Mouse (Mus musculus) C2C12 (cell line): ENCODE measurements around the gene Nexn. TPM values are rescaled to one million over a fixed set of nuclear protein-coding genes. Genes with fewer than 3 reads are reported as not detected.

ENCODE experiments used
- H3K27me3 ChIP-seq: one replicate; pipeline ENCODE4 v1.6.1; 2011; ENCODE audit not compliant: control insufficient read depth, insufficient read depth, insufficient read length
- H3K36me3 ChIP-seq: one replicate; pipeline ENCODE4 v1.6.1; 2011; ENCODE audit not compliant: control insufficient read depth, insufficient read depth
- H3K4me3 ChIP-seq: one replicate; pipeline ENCODE4 v1.5.1; 2011; ENCODE audit warnings: mild to moderate bottlenecking, control low read depth; ENCODE audit not compliant: poor library complexity, insufficient read depth, severe bottlenecking
- H3K79me2 ChIP-seq: one replicate; pipeline ENCODE4 v1.6.1; 2011; ENCODE audit not compliant: control insufficient read depth, insufficient read depth
- H3K79me3 ChIP-seq: one replicate; pipeline ENCODE4 v1.6.1; 2011; ENCODE audit warnings: low read depth, control low read depth
- H3ac ChIP-seq: one replicate; pipeline ENCODE3; 2011; ENCODE audit warnings: low read depth; ENCODE audit not compliant: control insufficient read depth, insufficient read length
- CEBPB ChIP-seq: IDR thresholded peaks from one replicate; pipeline ENCODE4 v1.6.1; 2011; ENCODE audit warnings: low read depth, mild to moderate bottlenecking, control low read depth, moderate library complexity
- CTCF ChIP-seq: IDR thresholded peaks from one replicate; pipeline ENCODE4 v1.5.1; 2011; ENCODE audit not compliant: control insufficient read depth, insufficient read depth, insufficient read length
- FOSL1 ChIP-seq: IDR thresholded peaks from one replicate; pipeline ENCODE4 v1.8.0; 2011; ENCODE audit warnings: mild to moderate bottlenecking, low read length; ENCODE audit not compliant: poor library complexity, insufficient read depth, severe bottlenecking
- MAX ChIP-seq: IDR thresholded peaks from one replicate; pipeline ENCODE4 v1.6.1; 2011; ENCODE audit warnings: mild to moderate bottlenecking, control low read depth
- MYOD1 ChIP-seq: IDR thresholded peaks from one replicate; pipeline ENCODE4 v1.6.1; 2011; ENCODE audit warnings: low read depth; ENCODE audit not compliant: control insufficient read depth, insufficient read length
- MYOG ChIP-seq: IDR thresholded peaks from one replicate; pipeline ENCODE4 v1.6.1; 2011; ENCODE audit not compliant: control insufficient read depth, insufficient read length; ENCODE audit errors: extremely low read depth
- USF1 ChIP-seq: IDR thresholded peaks from one replicate; pipeline ENCODE4 v1.6.1; 2011; ENCODE audit warnings: low read depth, mild to moderate bottlenecking, control low read depth, moderate library complexity
- polyA plus RNA-seq: library from polyadenylated mRNA; unstranded; fragments of >200 nt; fragmentation: generic; extraction: Trizol; gene quantifications from one replicate; pipeline ENCODE4 v1.2.1, GENCODE M21; 2012; ENCODE audit warnings: missing spikeins

The Nexn gene
- polyA plus RNA-seq, 1 experiment: 13.5 TPM

- Histone ChIP-seq H3K36me3 (no peaks in the 10 kb centered on the region), H3K27me3 (no peaks in the 10 kb centered on the region), H3K4me3 (no peak overlapping the region), H3K79me2 (no peaks in the 10 kb centered on the region), H3ac (no peak overlapping the region), H3K79me3 (no peaks in the 10 kb centered on the region)
- TF ChIP-seq MAX (no peak), MYOG (no peak), MYOD1 (no peak), CEBPB (no peak), CTCF (no peak), FOSL1 (no peak), USF1 (no peak)
Observed at GRCm38 (mm10) chr3:152287810-152288209, 21.7 kb upstream of the Nexn start.

- Histone ChIP-seq H3K36me3 (no peaks in the 10 kb centered on the region), H3K79me2 (no peaks in the 10 kb centered on the region), H3K4me3 (no peak overlapping the region), H3K79me3 (no peaks in the 10 kb centered on the region), H3ac (no peak overlapping the region), H3K27me3 (no peaks in the 10 kb centered on the region)
- no peak for TF ChIP-seq MYOG
- no peak for TF ChIP-seq CTCF
- peak; percentile 85 for TF ChIP-seq MYOD1
- TF ChIP-seq CEBPB: no peak
Observed at GRCm38 (mm10) chr3:152284759-152285158, 18.6 kb upstream of the Nexn start.

- H3K27me3 ChIP-seq: no peaks in the 10 kb centered on the region
- no peak overlapping the region for H3ac ChIP-seq
- H3K36me3 ChIP-seq: no peaks in the 10 kb centered on the region
- no peaks in the 10 kb centered on the region for H3K79me2 ChIP-seq
- H3K4me3 ChIP-seq: no peak overlapping the region
- TF ChIP-seq FOSL1: no peak
- no peaks in the 10 kb centered on the region for H3K79me3 ChIP-seq
Observed at GRCm38 (mm10) chr3:152284306-152284705, 18.2 kb upstream of the Nexn start.

- Histone ChIP-seq H3ac (no peak overlapping the region), H3K4me3 (no peak overlapping the region), H3K79me2 (no peaks in the 10 kb centered on the region), H3K79me3 (no peaks in the 10 kb centered on the region), H3K27me3 (no peaks in the 10 kb centered on the region), H3K36me3 (no peaks in the 10 kb centered on the region)
- TF ChIP-seq USF1 (no peak), MAX (no peak), MYOG (no peak), CTCF (no peak), CEBPB (no peak), FOSL1 (no peak)
Observed at GRCm38 (mm10) chr3:152282126-152282525, 16.0 kb upstream of the Nexn start.

- Histone ChIP-seq H3K4me3 (no peak overlapping the region), H3K79me2 (no peaks in the 10 kb centered on the region), H3K79me3 (no peaks in the 10 kb centered on the region), H3K36me3 (no peaks in the 10 kb centered on the region), H3K27me3 (no peaks in the 10 kb centered on the region), H3ac (no peak overlapping the region)
- TF ChIP-seq CEBPB (no peak), MAX (no peak), CTCF (no peak), FOSL1 (no peak), USF1 (no peak), MYOD1 (no peak), MYOG (no peak)
Observed at GRCm38 (mm10) chr3:152278431-152278830, 12.3 kb upstream of the Nexn start.

GRCm38 (mm10) chr3:152277912-152278311 lies 11.8 kb upstream of the Nexn start:
- no peak for TF ChIP-seq MYOD1
- no peak for TF ChIP-seq MAX
- TF ChIP-seq USF1: no peak
- no peak for TF ChIP-seq CTCF
- no peak for TF ChIP-seq CEBPB
- TF ChIP-seq FOSL1: no peak
- no peak for TF ChIP-seq MYOG
- no peaks in the 10 kb centered on the region for H3K27me3 ChIP-seq
- no peak overlapping the region for H3K4me3 ChIP-seq
- H3K79me2 ChIP-seq: no peaks in the 10 kb centered on the region
- H3ac ChIP-seq: no peak overlapping the region
- H3K36me3 ChIP-seq: no peaks in the 10 kb centered on the region
- no peaks in the 10 kb centered on the region for H3K79me3 ChIP-seq
